Mouse (Mus musculus) limb, embryonic 14.5 days (tissue): ENCODE data around the gene Timm44. TPM values are rescaled to one million over a fixed set of nuclear protein-coding genes. Genes with fewer than 3 reads are reported as not detected.
A peak's percentile ranks its signal among the peaks of the same experiment; 100 is the strongest.

Source experiments
- ATAC-seq: fragments of 200-750 bp; cut with Nextera tagmentation; 2 replicates; pipeline ENCODE4 v1.8.0; 2017; ENCODE audit warnings: low read depth, moderate number of reproducible peaks, moderate TSS enrichment; ENCODE audit not compliant: low FRiP score
- DNase-seq: peaks from one replicate; pipeline ENCODE4 v3.0.0-alpha.2; 2015; ENCODE audit warnings: low spot score
- H3K27ac ChIP-seq: fragments of 300-500 bp; sonication (generic); replicated peaks from 2 replicates; pipeline ENCODE4 v1.5.1; 2014; ENCODE audit warnings: low read depth, mild to moderate bottlenecking, low read length, moderate library complexity, mixed read lengths
- H3K27me3 ChIP-seq: fragments of 300-500 bp; sonication (generic); 2 replicates; pipeline ENCODE4 v1.6.1; 2014; ENCODE audit warnings: low read length, mixed read lengths; ENCODE audit not compliant: control insufficient read depth, insufficient read depth
- H3K36me3 ChIP-seq: fragments of 300-500 bp; sonication (generic); 2 replicates; pipeline ENCODE4 v1.6.1; 2014; ENCODE audit warnings: mild to moderate bottlenecking, low read length, moderate library complexity, mixed read lengths; ENCODE audit not compliant: control insufficient read depth, insufficient read depth
- H3K4me1 ChIP-seq: fragments of 300-500 bp; sonication (generic); 2 replicates; pipeline ENCODE4 v1.6.1; 2014; ENCODE audit warnings: antibody characterized with exemption, low read length, mixed read lengths; ENCODE audit not compliant: control insufficient read depth, insufficient read depth
- H3K4me2 ChIP-seq: fragments of 300-500 bp; sonication (generic); replicated peaks from 2 replicates; pipeline ENCODE4 v1.6.1; 2014; ENCODE audit warnings: low read depth, mild to moderate bottlenecking, low read length, moderate library complexity; ENCODE audit not compliant: severe bottlenecking
- H3K4me3 ChIP-seq: fragments of 300-500 bp; sonication (generic); replicated peaks from 2 replicates; pipeline ENCODE4 v1.5.1; 2014; ENCODE audit warnings: low read length
- H3K9ac ChIP-seq: fragments of 300-500 bp; sonication (generic); 2 replicates; pipeline ENCODE4 v1.6.1; 2014; ENCODE audit warnings: mild to moderate bottlenecking, low read depth, low read length, moderate library complexity; ENCODE audit not compliant: severe bottlenecking
- H3K9me3 ChIP-seq: fragments of 300-500 bp; sonication (generic); 2 replicates; pipeline ENCODE4 v1.6.1; 2016; ENCODE audit warnings: low read length; ENCODE audit not compliant: control insufficient read depth
- POLR2A ChIP-seq: fragments of 200-500 bp; IDR thresholded peaks from 2 replicates; pipeline ENCODE4 v1.8.0; 2012; ENCODE audit warnings: inconsistent platforms, mild to moderate bottlenecking, moderate library complexity, borderline replicate concordance; ENCODE audit not compliant: insufficient read depth, insufficient read length; ENCODE audit errors: extremely low read depth
- WGBS: fragments of 180-500 bp; shearing (Covaris S2); extraction: QIAGEN DNeasy Blood & Tissue Kit; methylation state at CpG from one replicate; pipeline ENCODE4 v1.1.7; 2014; 5-methylcytosine and 5-hydroxymethylcytosine counted together
- polyA plus RNA-seq, 2 experiments: library from polyadenylated mRNA; depleted of rRNA in 1 of 2; stranded (reverse) in 1 of 2; unstranded in 1 of 2; fragments of >200 nt; fragmentation: Nextera tagmentation in 1 of 2; extraction: Ambion mirVana in 1 of 2; gene quantifications; 2 replicates each; pipeline versions ENCODE4 v1.2.1 to v1.2.3; 2012 to 2014

Gene Timm44
- polyA plus RNA-seq, 2 experiments, result 69.1 to 100 TPM

DNA sequence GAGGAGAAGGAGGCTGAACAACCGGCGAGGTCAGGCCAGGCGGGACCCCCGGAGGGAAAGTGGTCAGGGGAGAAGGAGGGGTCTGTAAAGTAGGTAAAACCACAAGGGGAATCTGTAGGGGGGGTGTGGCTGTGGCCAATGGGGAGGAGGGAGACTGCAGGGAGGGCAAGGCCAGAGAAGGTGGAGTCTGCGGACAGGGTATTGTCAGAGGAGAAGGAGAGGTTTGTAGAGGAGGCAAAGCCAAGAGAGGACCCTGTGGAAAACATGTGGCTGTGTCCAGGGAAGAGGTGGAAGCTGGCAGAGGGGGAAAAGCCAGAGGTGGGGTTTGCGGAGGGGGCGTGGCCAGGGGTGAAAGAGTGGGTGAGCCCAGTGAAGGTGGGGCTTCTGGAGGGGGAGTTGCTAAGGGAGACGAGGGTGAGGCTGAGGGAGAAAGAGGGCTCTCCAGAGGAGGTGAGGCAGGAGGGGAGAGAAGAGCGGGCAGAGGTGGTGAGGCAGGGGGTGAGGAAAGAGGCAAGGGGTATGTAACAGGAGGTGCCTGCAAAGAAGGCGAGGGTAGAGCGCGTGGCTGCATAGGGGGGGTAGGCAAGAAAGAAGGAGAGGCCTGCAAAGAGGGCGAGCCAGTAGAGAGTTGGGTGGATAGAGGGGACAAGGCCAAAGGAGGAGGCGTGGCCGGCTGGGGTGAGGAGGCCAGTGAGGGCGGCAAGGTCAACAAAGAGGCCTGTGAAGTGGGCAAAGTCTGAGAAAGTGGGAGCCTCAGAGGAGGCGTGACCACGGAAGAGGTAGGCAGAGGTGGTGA, 62.3 kb downstream of the Timm44 start:
- Histone ChIP-seq H3K4me3 (peak overlapping the region; percentile 42), H3K27me3 (peaks cover 36% of the 10 kb centered on the region), H3K4me2 (peak overlapping the region; percentile 95), H3K9ac (peak overlapping the region; percentile 54), H3K36me3 (no peaks in the 10 kb centered on the region), H3K9me3 (no peaks in the 10 kb centered on the region), H3K4me1 (peaks cover 26% of the 10 kb centered on the region; the same call in 1 of the 2 replicates), H3K27ac (no peak overlapping the region)
- DNase-seq (no peak), ATAC-seq (peak; percentile 60)
- 4% methylated on average over 18 of the region's 18 CpGs for WGBS
- no peak for TF ChIP-seq POLR2A

DNA sequence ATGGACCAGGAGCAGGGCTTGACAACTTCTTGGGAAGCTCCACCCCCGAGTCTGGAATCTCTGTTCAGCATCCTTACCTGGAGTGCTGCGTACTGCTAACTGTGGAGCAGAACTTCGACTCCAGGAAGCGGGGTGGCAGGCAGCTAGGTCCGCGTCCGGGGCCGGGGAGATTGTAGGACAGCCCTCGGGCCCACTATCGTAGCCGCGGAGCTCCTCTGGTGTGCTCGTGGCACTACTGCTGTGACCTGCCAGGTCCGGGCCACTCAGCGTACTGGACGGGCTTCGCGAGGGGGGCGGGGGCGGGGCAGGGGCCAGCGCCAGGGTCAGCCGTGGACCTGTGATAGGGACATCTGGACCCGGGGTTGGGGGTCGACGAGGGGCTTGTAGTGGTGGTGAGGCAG, 62.9 kb downstream of the Timm44 start:
- peaks cover 26% of the 10 kb centered on the region; the same call in 1 of the 2 replicates for H3K4me1 ChIP-seq
- peak overlapping the region; percentile 54 for H3K9ac ChIP-seq
- DNase-seq, result no peak
- H3K36me3 ChIP-seq, result no peaks in the 10 kb centered on the region
- H3K27me3 ChIP-seq, result peaks cover 30% of the 10 kb centered on the region
- no peaks in the 10 kb centered on the region for H3K9me3 ChIP-seq
- WGBS, result 1% methylated on average over 24 of the region's 25 CpGs
- peak overlapping the region; percentile 42 for H3K4me3 ChIP-seq
- no peak overlapping the region for H3K27ac ChIP-seq
- peak; percentile 21; the same call in 1 of the 2 replicates for ATAC-seq
- no peak for TF ChIP-seq POLR2A
- H3K4me2 ChIP-seq, result peak overlapping the region; percentile 95

DNA sequence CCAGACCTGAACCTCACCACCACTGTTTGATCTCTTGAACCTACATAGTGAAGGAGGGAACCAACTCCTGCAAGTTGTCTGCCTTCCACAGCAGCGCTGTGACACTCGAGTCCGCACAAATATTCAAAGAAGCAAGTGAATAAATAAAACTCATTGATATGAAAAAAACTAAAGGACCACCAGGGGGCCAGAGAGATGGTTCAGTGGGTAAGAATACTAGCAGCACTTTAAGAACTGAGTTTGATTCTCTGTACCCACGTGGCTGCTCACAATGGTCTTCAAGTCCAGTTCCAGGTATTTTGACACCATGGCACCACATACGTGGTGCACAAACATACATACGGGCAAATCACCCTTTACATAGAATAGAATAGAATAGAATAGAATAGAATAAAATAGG, 64.6 kb downstream of the Timm44 start:
- DNase-seq, result no peak
- no peak overlapping the region for H3K4me2 ChIP-seq

More for the DNA sequence above, 64.6 kb downstream of the Timm44 start:
- Histone ChIP-seq H3K27me3 (peaks cover 24% of the 10 kb centered on the region), H3K9ac (no peak overlapping the region), H3K27ac (no peak overlapping the region), H3K9me3 (no peaks in the 10 kb centered on the region), H3K4me1 (peaks cover 22% of the 10 kb centered on the region), H3K4me3 (no peak overlapping the region), H3K36me3 (peaks cover 2% of the 10 kb centered on the region; the same call in 1 of the 2 replicates)
- WGBS, result 85% methylated on average over 6 of the region's 6 CpGs
- no peak for ATAC-seq
- no peak for TF ChIP-seq POLR2A

Other genes starting within 250 kb of the Timm44 start
- 0.09 TPM in 1 of 2 replicates, not detected in the other for gene Cd209f, start 170.1 kb downstream of the Timm44 start, polyA plus RNA-seq (2012; rRNA removed)
- gene Cd209f, start 170.1 kb downstream of the Timm44 start, polyA plus RNA-seq (2014; fragmentation: Nextera tagmentation; extraction: Ambion mirVana), result not detected in 2 replicates
- not detected in 2 replicates for gene Cd209g, start 141.8 kb downstream of the Timm44 start, polyA plus RNA-seq (2012; rRNA removed)
- gene Cd209g, start 141.8 kb downstream of the Timm44 start, polyA plus RNA-seq (2014; fragmentation: Nextera tagmentation; extraction: Ambion mirVana), result not detected in 2 replicates
- gene Evi5l, start 109.3 kb downstream of the Timm44 start, polyA plus RNA-seq (2012; rRNA removed), result 35.9 and 44.4 TPM in 2 replicates
- 24.6 and 29.7 TPM in 2 replicates for gene Evi5l, start 109.3 kb downstream of the Timm44 start, polyA plus RNA-seq (2014; fragmentation: Nextera tagmentation; extraction: Ambion mirVana)
- gene Prr36, start 58.5 kb downstream of the Timm44 start, polyA plus RNA-seq (2012; rRNA removed), result 1.5 and 1.7 TPM in 2 replicates
- 1.0 and 1.2 TPM in 2 replicates for gene Prr36, start 58.5 kb downstream of the Timm44 start, polyA plus RNA-seq (2014; fragmentation: Nextera tagmentation; extraction: Ambion mirVana)
- gene Lrrc8e, start 49.1 kb downstream of the Timm44 start, polyA plus RNA-seq (2012; rRNA removed), result 0.30 and 0.36 TPM in 2 replicates
- gene Lrrc8e, start 49.1 kb downstream of the Timm44 start, polyA plus RNA-seq (2014; fragmentation: Nextera tagmentation; extraction: Ambion mirVana), result 0.37 and 0.40 TPM in 2 replicates
- gene Map2k7, start 37.2 kb downstream of the Timm44 start, polyA plus RNA-seq (2012; rRNA removed), result 65.3 and 68.3 TPM in 2 replicates
- gene Map2k7, start 37.2 kb downstream of the Timm44 start, polyA plus RNA-seq (2014; fragmentation: Nextera tagmentation; extraction: Ambion mirVana), result 18.5 and 25.8 TPM in 2 replicates
- gene Gm49320, start 37.0 kb downstream of the Timm44 start, polyA plus RNA-seq (2012; rRNA removed), result 8.5 and 10.2 TPM in 2 replicates
- gene Gm49320, start 37.0 kb downstream of the Timm44 start, polyA plus RNA-seq (2014; fragmentation: Nextera tagmentation; extraction: Ambion mirVana), result 1.2 and 1.3 TPM in 2 replicates
- 63.0 and 98.7 TPM in 2 replicates for gene Tgfbr3l, start 27.7 kb downstream of the Timm44 start, polyA plus RNA-seq (2012; rRNA removed)
- gene Tgfbr3l, start 27.7 kb downstream of the Timm44 start, polyA plus RNA-seq (2014; fragmentation: Nextera tagmentation; extraction: Ambion mirVana), result 4.6 and 5.3 TPM in 2 replicates
- 52.6 and 61.4 TPM in 2 replicates for gene Snapc2, start 22.8 kb downstream of the Timm44 start, polyA plus RNA-seq (2012; rRNA removed)
- gene Snapc2, start 22.8 kb downstream of the Timm44 start, polyA plus RNA-seq (2014; fragmentation: Nextera tagmentation; extraction: Ambion mirVana), result 50.6 and 55.8 TPM in 2 replicates
- 102 and 151 TPM in 2 replicates for gene Ctxn1, start 16.6 kb downstream of the Timm44 start, polyA plus RNA-seq (2012; rRNA removed)
- 54.9 and 62.4 TPM in 2 replicates for gene Ctxn1, start 16.6 kb downstream of the Timm44 start, polyA plus RNA-seq (2014; fragmentation: Nextera tagmentation; extraction: Ambion mirVana)
- gene Ccl25, start 49.3 kb upstream of the Timm44 start, polyA plus RNA-seq (2012; rRNA removed), result 12.4 and 14.8 TPM in 2 replicates
- gene Ccl25, start 49.3 kb upstream of the Timm44 start, polyA plus RNA-seq (2014; fragmentation: Nextera tagmentation; extraction: Ambion mirVana), result 11.4 and 11.5 TPM in 2 replicates
- gene Elavl1, start 49.5 kb upstream of the Timm44 start, polyA plus RNA-seq (2012; rRNA removed), result 91.1 and 101 TPM in 2 replicates
- gene Elavl1, start 49.5 kb upstream of the Timm44 start, polyA plus RNA-seq (2014; fragmentation: Nextera tagmentation; extraction: Ambion mirVana), result 226 and 237 TPM in 2 replicates
- 30.0 and 38.2 TPM in 2 replicates for gene Cers4, start 217.1 kb upstream of the Timm44 start, polyA plus RNA-seq (2012; rRNA removed)
- 17.2 and 17.9 TPM in 2 replicates for gene Cers4, start 217.1 kb upstream of the Timm44 start, polyA plus RNA-seq (2014; fragmentation: Nextera tagmentation; extraction: Ambion mirVana)